Mouse (Mus musculus) olfactory bulb, adult 2 months (tissue): ENCODE results near the gene Olfr869.

ENCODE experiments used
- CTCF ChIP-seq: fragments of 200-500 bp; IDR thresholded peaks from 2 replicates; pipeline ENCODE4 v1.5.1; 2012; ENCODE audit warnings: low read depth, mild to moderate bottlenecking, low read length, moderate library complexity; ENCODE audit not compliant: insufficient read depth
- POLR2A ChIP-seq: fragments of 200-500 bp; IDR thresholded peaks from 2 replicates; pipeline ENCODE4 v1.6.1; 2012; ENCODE audit warnings: mild to moderate bottlenecking, low read depth, low read length, moderate library complexity; ENCODE audit not compliant: insufficient read depth

GRCm38 (mm10) chr9:20098326-20098725 is 30.5 kb upstream of the Olfr869 start, which contains the start of gene Olfr868:
- TF ChIP-seq CTCF (no peak), POLR2A (no peak)
